Mouse (Mus musculus) brain, adult 2 months (tissue): Measurements from ENCODE around the gene N4bp1.
A peak's percentile ranks its signal among the peaks of the same experiment; 100 is the strongest.

Experiments
- DNase-seq: peaks from one replicate; pipeline ENCODE4 v3.0.0; 2011; ENCODE audit warnings: low read depth, low spot score

The N4bp1 gene

GRCm38 (mm10) chr8:86884489-86885463 lies at the start of gene N4bp1:
Gene N4bp1, minus strand, starts transcription at chr8:86885258.
- DNase-seq, result peak; percentile 98

GRCm38 (mm10) chr8:86934841-86935240 lies 49.8 kb upstream of the N4bp1 start:
- DNase-seq, result no peak

- DNase-seq, result no peak
Measured at GRCm38 (mm10) chr8:86934393-86934792, 49.3 kb upstream of the N4bp1 start.

GRCm38 (mm10) chr8:86933898-86934297 lies 48.8 kb upstream of the N4bp1 start:
- DNase-seq, result peak; percentile 86

- DNase-seq, result peak; percentile 43
Measured at GRCm38 (mm10) chr8:86926237-86926636, 41.2 kb upstream of the N4bp1 start.

GRCm38 (mm10) chr8:86923219-86923835 lies 38.3 kb upstream of the N4bp1 start:
- DNase-seq, result peak; percentile 59

- DNase-seq, result no peak
Measured at GRCm38 (mm10) chr8:86922673-86923072, 37.6 kb upstream of the N4bp1 start.

GRCm38 (mm10) chr8:86922141-86922540 lies 37.1 kb upstream of the N4bp1 start:
- DNase-seq, result no peak

GRCm38 (mm10) chr8:86920996-86921395 lies 35.9 kb upstream of the N4bp1 start:
- DNase-seq, result no peak

GRCm38 (mm10) chr8:86920455-86920854 lies 35.4 kb upstream of the N4bp1 start:
- no peak for DNase-seq

GRCm38 (mm10) chr8:86920024-86920423 lies 35.0 kb upstream of the N4bp1 start:
- no peak for DNase-seq

- no peak for DNase-seq
Measured at GRCm38 (mm10) chr8:86919262-86919661, 34.2 kb upstream of the N4bp1 start.

- DNase-seq, result no peak
Measured at GRCm38 (mm10) chr8:86918093-86918492, 33.0 kb upstream of the N4bp1 start.

GRCm38 (mm10) chr8:86917689-86918088 lies 32.6 kb upstream of the N4bp1 start:
- no peak for DNase-seq

GRCm38 (mm10) chr8:86916369-86916768 lies 31.3 kb upstream of the N4bp1 start:
- DNase-seq, result no peak

GRCm38 (mm10) chr8:86911136-86911535 lies 26.1 kb upstream of the N4bp1 start:
- DNase-seq, result no peak

- no peak for DNase-seq
Measured at GRCm38 (mm10) chr8:86910250-86910649, 25.2 kb upstream of the N4bp1 start.

GRCm38 (mm10) chr8:86908536-86908935 lies 23.5 kb upstream of the N4bp1 start:
- DNase-seq, result peak; percentile 84

GRCm38 (mm10) chr8:86904911-86905310 lies 19.9 kb upstream of the N4bp1 start:
- no peak for DNase-seq

GRCm38 (mm10) chr8:86903104-86903503 lies 18.0 kb upstream of the N4bp1 start:
- DNase-seq, result peak; percentile 82

GRCm38 (mm10) chr8:86902656-86903055 lies 17.6 kb upstream of the N4bp1 start:
- no peak for DNase-seq

- DNase-seq, result no peak
Measured at GRCm38 (mm10) chr8:86901972-86902371, 16.9 kb upstream of the N4bp1 start.
